Mouse (Mus musculus) left cerebral cortex, postnatal 36 days (tissue): ENCODE data around the gene Lim2. TPM values are rescaled to one million over a fixed set of nuclear protein-coding genes. Genes with fewer than 3 reads are reported as not detected.
"Not testable (repeated sequence)": the region's sequence is repeated elsewhere in the genome, so short reads cannot be mapped to it uniquely, and the experiment has no call there.

ENCODE experiments used
- DNase-seq, 2 experiments: peaks; one replicate each; pipeline ENCODE4 v3.0.0; 2021 to 2022; ENCODE audit warnings: low spot score in 2 of 2, mixed read lengths in 1 of 2
- intact Hi-C: fragments of 180-260 bp; cut with DNase I; formaldehyde crosslinking; loops from one replicate; pipeline ENCODE4 v1.15.1; 2025
- total RNA-seq, 2 experiments: library from RNA; stranded (reverse); gene quantifications; 2 replicates each; pipeline ENCODE4 v1.2.3; 2021

Gene Lim2
- not detected for total RNA-seq

GRCm38 (mm10) chr7:43427406-43427805 lies at the start of gene Lim2:
TSS of gene Lim2 (plus strand) at chr7:43427670.
- intact Hi-C loops: no loop called here

DNA sequence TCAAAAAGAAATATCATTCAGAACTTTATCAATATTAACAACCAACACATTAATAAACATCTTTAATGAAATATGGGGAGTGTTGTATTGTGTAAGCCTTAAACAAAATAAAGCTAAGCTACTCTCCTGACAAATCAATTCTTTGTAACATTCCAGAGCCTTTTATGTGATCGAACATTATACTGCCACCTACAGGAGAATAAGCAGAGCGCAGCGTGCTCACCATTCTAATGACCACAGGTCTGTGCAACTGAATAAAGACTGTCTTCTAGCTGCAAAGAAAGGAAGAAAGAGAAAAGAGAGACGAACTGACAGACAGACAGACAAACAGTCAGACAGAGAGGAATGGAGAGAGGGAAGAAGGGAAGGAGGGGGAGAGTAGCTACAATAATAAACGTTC lies 49.2 kb upstream of the Lim2 start:
- DNase-seq: peak in 1 of 2 experiments; percentile 8
- intact Hi-C loops: no loop called here

More at GRCm38 (mm10) chr7:43427406-43427805, at the start of gene Lim2:
- no peak for DNase-seq

GRCm38 (mm10) chr7:43392349-43393121 lies 34.9 kb upstream of the Lim2 start:
- DNase-seq: no peak
- intact Hi-C loops: no loop called here

- intact Hi-C loops: no loop called here
- DNase-seq: no peak
Observed at GRCm38 (mm10) chr7:43399501-43399900, 28.0 kb upstream of the Lim2 start.

GRCm38 (mm10) chr7:43402718-43403117 lies 24.8 kb upstream of the Lim2 start:
- no peak for DNase-seq
- intact Hi-C loops: no loop called here

- DNase-seq: no peak
- intact Hi-C loops: no loop called here
Observed at GRCm38 (mm10) chr7:43407573-43407972, 19.9 kb upstream of the Lim2 start.

DNA sequence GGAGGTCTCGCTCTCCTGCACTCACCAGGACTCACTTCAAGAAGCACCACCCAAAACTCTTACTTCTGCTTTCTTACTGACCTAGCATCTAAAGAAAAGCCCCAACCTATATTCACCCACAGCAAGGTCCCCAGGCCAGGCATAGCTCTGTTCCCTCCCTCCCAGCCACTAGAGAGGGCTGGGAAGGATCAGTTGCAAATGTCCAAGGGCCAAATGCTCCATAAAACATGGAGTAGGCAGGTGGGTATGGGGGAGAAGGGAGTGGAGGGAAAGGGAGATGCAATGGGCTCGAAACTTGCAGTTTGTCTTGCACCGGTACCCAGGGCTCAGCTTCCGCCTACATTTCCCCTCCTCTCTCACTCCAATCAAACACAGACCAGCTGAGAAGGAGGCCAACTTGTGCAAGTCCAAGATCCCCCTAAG lies 19.3 kb upstream of the Lim2 start, which contains the start of gene Siglecg:
Gene Siglecg (plus strand): TSS at position 74 of the 423 bp plus-strand sequence.
- intact Hi-C loops: no loop called here
- DNase-seq: no peak

- no peak for DNase-seq
- intact Hi-C loops: no loop called here
Observed at GRCm38 (mm10) chr7:43409084-43409483, 18.4 kb upstream of the Lim2 start.

DNA sequence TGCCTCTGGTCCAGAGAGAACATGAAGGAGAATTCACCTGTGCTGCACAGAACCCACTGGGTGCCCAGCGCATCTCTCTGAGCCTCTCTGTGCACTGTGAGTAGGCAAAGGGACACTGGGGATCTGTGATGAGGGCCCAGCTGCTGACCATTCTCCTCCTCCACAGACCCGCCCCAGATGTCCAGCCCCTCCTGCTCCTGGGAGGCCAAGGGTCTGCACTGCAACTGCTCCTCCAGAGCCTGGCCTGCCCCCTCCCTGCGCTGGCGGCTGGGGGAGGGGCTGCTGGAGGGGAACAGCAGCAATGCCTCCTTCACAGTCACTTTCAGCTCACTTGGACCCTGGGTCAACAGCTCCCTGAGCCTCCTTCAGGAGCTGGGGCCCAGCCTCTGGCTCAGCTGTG lies 15.7 kb upstream of the Lim2 start:
- intact Hi-C loops, DNase-seq: not testable (repeated sequence)

- intact Hi-C loops: no loop called here
- DNase-seq: no peak
Observed at GRCm38 (mm10) chr7:43417298-43417697, 10.2 kb upstream of the Lim2 start.

DNA sequence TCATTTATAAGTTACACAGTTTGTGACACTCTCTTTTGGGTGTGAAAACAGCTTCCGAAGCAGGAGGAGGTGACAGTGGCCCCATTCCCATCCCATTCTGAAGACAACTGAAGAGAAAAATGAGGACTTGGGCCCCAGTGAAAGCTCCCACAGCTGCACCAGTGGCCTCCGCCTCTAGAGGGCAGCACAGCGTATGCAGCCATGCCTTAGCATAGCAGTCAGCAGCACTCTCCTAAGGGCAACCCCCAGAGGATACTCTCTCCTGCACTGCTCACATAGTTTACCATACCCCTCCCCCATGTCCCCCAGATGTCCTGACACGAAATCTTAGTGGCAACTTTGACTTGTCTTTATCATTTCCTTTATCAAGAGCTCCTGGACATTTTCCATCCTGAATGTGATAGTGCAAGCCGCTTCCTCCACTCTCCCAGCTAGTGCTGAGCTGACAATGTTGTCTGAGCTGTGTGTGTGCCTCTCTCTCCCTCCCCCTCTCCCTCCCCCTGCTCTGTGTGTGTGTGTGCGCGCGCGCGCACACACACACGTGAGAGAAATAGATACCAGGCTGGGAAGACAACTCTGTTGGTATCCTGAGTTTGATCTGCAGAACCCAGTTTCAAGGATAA lies 4.4 kb upstream of the Lim2 start:
- intact Hi-C loops: loop anchor here (1.0 kb wide), 1 partner anchor 72 kb away; no protein-coding TSS in a partner anchor
- DNase-seq: peak; percentile 70 to 82

DNA sequence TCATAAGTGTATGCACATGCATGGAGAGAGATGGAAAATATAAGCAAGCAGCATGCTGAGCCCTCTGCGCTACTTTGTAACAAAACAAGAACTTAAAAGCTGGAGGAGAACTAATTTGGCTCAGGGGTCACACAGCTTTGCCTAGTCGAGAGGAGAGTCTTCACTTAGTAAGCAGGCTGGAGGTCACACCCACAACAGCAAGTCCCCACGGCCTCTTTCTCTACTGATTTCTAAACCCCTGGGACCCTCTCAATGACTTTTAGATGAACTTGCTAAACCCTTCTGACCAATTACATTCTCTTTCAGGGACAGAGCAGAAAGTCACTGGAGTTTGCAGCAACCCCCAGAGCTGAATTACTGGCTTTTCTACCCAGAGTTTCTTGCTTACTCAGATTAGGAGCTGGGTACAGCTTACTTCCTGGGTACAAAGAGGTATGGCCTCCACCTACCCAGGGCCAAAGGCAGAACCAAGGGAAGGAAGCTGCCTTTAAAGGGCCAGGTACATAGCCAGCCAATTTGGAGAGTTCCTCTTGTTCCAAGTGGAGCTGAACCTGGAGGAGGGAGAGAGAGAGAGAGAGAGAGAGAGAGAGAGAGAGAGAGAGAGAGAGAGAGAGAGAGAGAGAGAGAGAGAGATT lies 3.4 kb upstream of the Lim2 start:
- intact Hi-C loops: loop anchor here (1.0 kb wide), 1 partner anchor 71 kb away; no protein-coding TSS in a partner anchor

DNA sequence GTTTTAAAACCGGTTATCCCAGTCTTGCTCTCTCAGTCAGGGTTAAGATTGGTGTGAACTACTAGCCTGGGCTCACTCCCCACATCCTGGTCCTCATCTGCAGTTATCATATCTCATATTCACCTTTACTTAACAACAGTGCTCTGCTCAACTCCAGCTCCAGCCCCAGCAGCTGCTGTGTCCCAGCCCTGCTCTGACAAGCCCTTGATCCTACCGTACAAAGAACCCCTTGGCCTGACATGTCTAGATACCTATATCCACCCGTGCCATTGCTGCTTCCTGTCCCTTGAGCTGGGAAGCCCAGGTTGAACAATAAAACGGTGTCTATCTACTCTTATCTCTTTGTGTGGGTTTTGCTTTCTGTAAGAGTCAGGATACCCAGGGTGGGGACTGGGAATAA lies 2.0 kb downstream of the Lim2 start:
- DNase-seq: no peak
- intact Hi-C loops: no loop called here

More for the DNA sequence above, 3.4 kb upstream of the Lim2 start:
- no peak for DNase-seq

DNA sequence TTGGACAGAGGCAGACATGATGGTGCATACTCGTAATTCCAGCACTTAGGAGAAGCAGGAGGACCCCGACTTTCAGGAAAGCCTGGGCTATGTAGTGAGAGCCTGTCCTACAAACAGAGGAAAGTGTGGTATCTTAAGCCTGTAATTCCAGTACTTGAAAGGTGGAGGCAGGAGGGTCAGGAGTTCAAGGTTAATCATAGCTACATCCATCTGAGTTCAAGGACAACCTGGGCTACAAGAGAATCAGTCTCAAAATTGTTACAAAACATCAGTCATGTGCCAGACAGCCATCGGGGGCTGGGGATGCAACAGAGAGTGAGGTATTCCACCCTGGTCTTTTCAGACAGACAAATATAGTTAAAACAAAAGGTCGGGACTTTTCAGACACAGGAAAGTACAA lies 5.4 kb downstream of the Lim2 start:
- intact Hi-C loops: no loop called here

GRCm38 (mm10) chr7:43434676-43435075 lies 7.2 kb downstream of the Lim2 start:
- DNase-seq: no peak
- intact Hi-C loops: no loop called here

More for the DNA sequence above, 5.4 kb downstream of the Lim2 start:
- no peak for DNase-seq

DNA sequence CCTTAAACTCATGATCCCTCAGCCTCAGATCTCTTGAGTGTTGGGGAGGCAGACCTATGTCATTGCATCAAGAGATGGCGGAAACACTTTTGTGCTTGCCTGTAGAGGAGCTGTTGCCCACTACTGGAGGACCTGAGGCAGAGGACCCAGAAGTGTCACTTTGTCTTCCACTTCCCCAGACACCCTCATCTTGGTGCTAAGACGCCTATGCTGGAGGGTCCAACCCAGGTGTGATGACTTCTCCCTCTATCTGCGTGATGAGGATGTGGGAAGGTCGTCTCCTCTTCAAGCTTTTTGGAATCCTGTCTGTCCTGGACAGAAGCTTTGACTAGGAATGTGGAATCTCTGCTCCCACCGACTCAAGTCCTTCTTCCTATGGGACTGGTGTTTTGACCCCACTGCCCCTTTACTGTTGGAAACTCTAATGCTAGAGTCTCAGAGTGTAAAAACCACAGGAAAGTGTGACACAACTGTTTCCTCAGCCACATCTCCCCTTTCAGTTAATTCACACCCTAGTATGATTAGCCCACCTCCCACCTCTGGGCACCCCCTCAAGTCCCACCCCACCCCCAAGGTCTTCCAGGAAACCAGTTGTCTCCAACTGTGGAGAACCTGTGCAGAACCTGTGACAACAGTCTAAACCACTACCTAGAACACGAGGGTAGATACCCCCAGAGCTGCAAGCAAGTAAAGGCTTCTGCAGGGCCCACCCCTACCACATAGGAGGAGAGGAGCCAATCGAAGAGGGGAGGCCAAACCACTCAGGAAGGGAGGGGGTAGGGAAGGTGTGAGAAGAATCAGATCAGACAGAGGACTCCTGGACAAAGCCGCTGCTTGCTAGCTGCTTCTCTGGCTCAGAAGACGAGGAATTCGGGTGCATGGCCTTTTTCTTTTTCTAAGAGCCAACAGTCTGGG lies 9.1 kb downstream of the Lim2 start, which contains the start of gene Nkg7:
Gene Nkg7 (plus strand): TSS at position 733 of the 915 bp plus-strand sequence.
- no peak for DNase-seq
- intact Hi-C loops: no loop called here

- DNase-seq: no peak
- intact Hi-C loops: no loop called here
Observed at GRCm38 (mm10) chr7:43438611-43439010, 11.1 kb downstream of the Lim2 start.

GRCm38 (mm10) chr7:43440482-43440881 lies 13.0 kb downstream of the Lim2 start, which contains the start of gene Cldnd2:
TSS of gene Cldnd2 (plus strand) at chr7:43440782.
- DNase-seq: no peak
- intact Hi-C loops: no loop called here

GRCm38 (mm10) chr7:43441071-43441470 lies 13.6 kb downstream of the Lim2 start:
- no peak for DNase-seq
- intact Hi-C loops: no loop called here
